Mouse (Mus musculus) liver, postnatal 0 days (tissue): ENCODE data around the gene Ldb3. TPM values are rescaled to one million over a fixed set of nuclear protein-coding genes. Genes with fewer than 3 reads are reported as not detected.
A peak's percentile ranks its signal among the peaks of the same experiment; 100 is the strongest.

ENCODE experiments used
- ATAC-seq: fragments of 200-750 bp; cut with Nextera tagmentation; 2 replicates; pipeline ENCODE4 v1.8.0; 2017; ENCODE audit warnings: mild to moderate bottlenecking, moderate library complexity
- DNase-seq: peaks from one replicate; pipeline ENCODE4 v3.0.0-alpha.2; 2016
- H3K27ac ChIP-seq: fragments of 300-500 bp; sonication (generic); 2 replicates; pipeline ENCODE4 v1.5.1; 2014; ENCODE audit warnings: antibody characterized with exemption, moderate library complexity, mild to moderate bottlenecking, low read depth
- H3K27me3 ChIP-seq: fragments of 300-500 bp; sonication (generic); 2 replicates; pipeline ENCODE4 v1.6.1; 2014; ENCODE audit warnings: low read length, control low read depth, mixed read lengths; ENCODE audit not compliant: insufficient read depth
- H3K36me3 ChIP-seq: fragments of 300-500 bp; sonication (generic); replicated peaks from 2 replicates; pipeline ENCODE4 v1.6.1; 2014; ENCODE audit warnings: mild to moderate bottlenecking, control low read depth, low read length, moderate library complexity, mixed read lengths; ENCODE audit not compliant: insufficient read depth
- H3K4me1 ChIP-seq: fragments of 300-500 bp; sonication (generic); 2 replicates; pipeline ENCODE4 v1.6.1; 2014; ENCODE audit warnings: antibody characterized with exemption, mild to moderate bottlenecking, control low read depth; ENCODE audit not compliant: insufficient read depth
- H3K4me2 ChIP-seq: fragments of 300-500 bp; sonication (generic); 2 replicates; pipeline ENCODE4 v1.6.1; 2014; ENCODE audit warnings: low read depth, mild to moderate bottlenecking, low read length, moderate library complexity, mixed read lengths
- H3K4me3 ChIP-seq: fragments of 300-500 bp; sonication (generic); 2 replicates; pipeline ENCODE4 v1.5.1; 2014; ENCODE audit warnings: low read depth, low read length
- H3K9ac ChIP-seq: fragments of 300-500 bp; sonication (generic); replicated peaks from 2 replicates; pipeline ENCODE4 v1.6.1; 2014; ENCODE audit warnings: mild to moderate bottlenecking, moderate library complexity
- H3K9me3 ChIP-seq: fragments of 300-500 bp; sonication (generic); 2 replicates; pipeline ENCODE4 v1.6.1; 2016; ENCODE audit warnings: mild to moderate bottlenecking, control low read depth, low read length, mixed read lengths
- CTCF ChIP-seq: sonication (generic); IDR thresholded peaks from 2 replicates; pipeline ENCODE4 v1.5.1; 2016; ENCODE audit warnings: antibody characterized with exemption, low read depth
- EP300 ChIP-seq: IDR thresholded peaks from 2 replicates; pipeline ENCODE4 v1.6.1; 2016; ENCODE audit warnings: antibody characterized with exemption, low read depth, mild to moderate bottlenecking
- WGBS: fragments of 180-500 bp; shearing (Covaris S2); extraction: QIAGEN DNeasy Blood & Tissue Kit; methylation state at CpG from one replicate; pipeline ENCODE4 v1.1.7; 2014; ENCODE audit not compliant: insufficient replicate concordance; 5-methylcytosine and 5-hydroxymethylcytosine counted together
- polyA plus RNA-seq: library from polyadenylated mRNA; unstranded; fragments of >200 nt; fragmentation: Nextera tagmentation; extraction: Ambion mirVana; gene quantifications from 2 replicates; pipeline ENCODE4 v1.2.1, GENCODE M21; 2015

Gene Ldb3
- polyA plus RNA-seq, 1 experiment from 2014 or later, result 0.26 TPM

DNA sequence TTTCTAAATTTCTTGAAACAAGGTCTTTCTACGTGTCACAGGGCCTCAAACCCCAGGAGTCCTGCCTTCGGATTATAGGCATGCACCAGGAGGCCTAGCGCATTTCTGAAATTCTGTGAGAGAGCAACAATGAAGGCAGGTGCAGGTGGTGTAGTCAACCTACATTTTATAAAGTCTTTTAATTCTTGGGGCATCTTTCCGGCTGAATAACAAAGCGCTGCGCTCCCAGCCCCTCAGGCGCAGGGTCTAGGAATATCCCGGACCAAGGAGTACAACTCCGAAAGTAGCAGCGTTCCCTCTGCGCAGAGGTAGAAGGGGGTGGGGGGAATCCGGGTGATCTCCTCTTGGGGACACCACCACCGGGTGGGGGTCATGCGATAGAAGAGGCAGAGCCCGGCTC is 26.1 kb upstream of the Ldb3 start:
- ATAC-seq (0 out of 2 replicates have a peak, but pooled peaks have one; percentile 4), DNase-seq (no peak)
- Histone ChIP-seq H3K4me3 (peak overlapping the region; percentile 38), H3K9me3 (no peaks in the 10 kb centered on the region), H3K27ac (no peak overlapping the region), H3K9ac (peak overlapping the region; percentile 31), H3K4me1 (peaks cover 6% of the 10 kb centered on the region; the same call in 1 of the 2 replicates), H3K36me3 (no peaks in the 10 kb centered on the region), H3K27me3 (0 out of 2 replicates have a peak, but pooled peaks cover 4% of the 10 kb centered on the region), H3K4me2 (peak overlapping the region; percentile 67)
- WGBS, result 29% methylated on average over 15 of the region's 15 CpGs
- no peak for TF ChIP-seq CTCF
- no peak for TF ChIP-seq EP300

DNA sequence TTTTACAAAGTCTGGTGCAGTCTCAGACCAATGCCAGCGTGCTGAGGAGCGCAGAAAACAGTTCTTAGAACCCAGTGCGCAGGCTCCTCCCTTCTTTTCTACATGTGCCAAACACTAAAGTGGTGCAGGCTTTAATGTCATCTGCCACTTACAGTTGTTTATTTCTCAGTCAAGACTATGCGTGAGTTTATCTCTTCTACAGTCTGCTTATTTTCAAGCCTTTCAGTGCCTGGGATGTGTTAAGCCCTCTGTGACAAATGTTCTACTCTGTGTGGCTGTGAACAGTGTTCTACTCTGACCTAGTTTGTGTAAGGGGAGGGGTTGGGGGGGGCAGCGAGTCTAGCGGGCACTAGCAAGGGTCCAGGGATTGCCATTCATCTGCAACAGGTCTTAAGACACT is 25.0 kb upstream of the Ldb3 start:
- H3K9me3 ChIP-seq, result no peaks in the 10 kb centered on the region
- TF ChIP-seq EP300 (no peak), CTCF (no peak)
- peaks cover 6% of the 10 kb centered on the region; the same call in 1 of the 2 replicates for H3K4me1 ChIP-seq
- DNase-seq (no peak), ATAC-seq (no peak)
- 0 out of 2 replicates have a peak, but pooled peaks cover 4% of the 10 kb centered on the region for H3K27me3 ChIP-seq
- WGBS, result 60% methylated on average over 6 of the region's 6 CpGs
- H3K9ac ChIP-seq, result no peak overlapping the region
- no peak overlapping the region for H3K27ac ChIP-seq
- no peak overlapping the region for H3K4me3 ChIP-seq
- no peaks in the 10 kb centered on the region for H3K36me3 ChIP-seq
- no peak overlapping the region for H3K4me2 ChIP-seq

GRCm38 (mm10) chr14:34612222-34612621 is 23.7 kb upstream of the Ldb3 start:
- Histone ChIP-seq H3K9ac (no peak overlapping the region), H3K36me3 (no peaks in the 10 kb centered on the region), H3K9me3 (no peaks in the 10 kb centered on the region), H3K27me3 (0 out of 2 replicates have a peak, but pooled peaks cover 4% of the 10 kb centered on the region), H3K27ac (no peak overlapping the region), H3K4me3 (no peak overlapping the region), H3K4me2 (no peak overlapping the region), H3K4me1 (peaks cover 6% of the 10 kb centered on the region; the same call in 1 of the 2 replicates)
- 42% methylated on average over 4 of the region's 4 CpGs for WGBS
- TF ChIP-seq CTCF (peak; percentile 61), EP300 (no peak)
- DNase-seq, result peak; percentile 51
- ATAC-seq, result no peak

DNA sequence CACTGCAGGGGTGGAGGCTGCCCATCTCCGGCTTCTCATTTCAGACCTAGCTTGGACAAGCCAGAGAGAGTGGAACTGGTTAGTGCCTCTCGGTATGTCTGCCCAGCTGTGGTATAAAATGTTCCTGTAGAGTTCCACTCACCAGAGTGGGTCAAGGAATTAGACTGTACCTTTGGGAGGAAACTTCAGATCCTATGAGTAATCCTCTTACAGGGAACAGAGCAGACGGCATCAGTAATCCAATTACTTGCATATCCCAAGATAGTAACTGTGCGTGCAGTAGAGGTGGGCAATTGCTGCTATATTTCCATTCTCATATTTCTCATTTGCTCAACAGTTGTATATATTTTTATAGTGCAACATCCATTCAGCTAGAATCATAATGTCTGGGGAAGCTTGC is 23.1 kb upstream of the Ldb3 start:
- TF ChIP-seq EP300 (no peak), CTCF (no peak)
- DNase-seq (no peak), ATAC-seq (no peak)
- H3K27me3 ChIP-seq, result 0 out of 2 replicates have a peak, but pooled peaks cover 4% of the 10 kb centered on the region
- no peak overlapping the region for H3K4me3 ChIP-seq
- H3K4me2 ChIP-seq, result no peak overlapping the region
- H3K9me3 ChIP-seq, result no peaks in the 10 kb centered on the region
- H3K27ac ChIP-seq, result no peak overlapping the region
- no peaks in the 10 kb centered on the region for H3K36me3 ChIP-seq
- 89% methylated on average over 4 of the region's 4 CpGs for WGBS
- peaks cover 6% of the 10 kb centered on the region; the same call in 1 of the 2 replicates for H3K4me1 ChIP-seq
- H3K9ac ChIP-seq, result no peak overlapping the region

DNA sequence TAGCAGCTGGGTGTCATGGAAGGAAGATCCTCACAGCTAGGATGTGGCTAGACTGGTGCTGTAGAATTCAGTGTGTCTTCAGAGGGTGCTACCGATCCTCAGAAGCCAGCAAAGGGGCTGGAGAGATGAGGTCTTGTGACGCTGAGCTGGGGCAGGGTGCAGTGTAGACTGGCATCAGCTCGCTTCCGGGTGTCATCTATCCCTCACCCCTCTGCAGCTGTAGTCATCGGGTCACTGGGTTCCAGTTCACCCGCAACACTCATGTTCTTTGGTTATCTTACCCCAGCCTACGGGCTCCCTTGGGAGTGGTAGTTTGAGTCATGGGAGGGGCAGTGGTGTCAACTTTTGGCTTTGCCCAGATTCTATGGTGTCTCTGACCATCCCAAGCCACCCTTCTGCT is 13.4 kb upstream of the Ldb3 start:
- no peak for TF ChIP-seq CTCF
- no peak for TF ChIP-seq EP300
- Histone ChIP-seq H3K4me1 (no peaks in the 10 kb centered on the region), H3K27ac (no peak overlapping the region), H3K4me2 (no peak overlapping the region), H3K9me3 (no peaks in the 10 kb centered on the region), H3K4me3 (no peak overlapping the region), H3K9ac (no peak overlapping the region), H3K36me3 (no peaks in the 10 kb centered on the region), H3K27me3 (no peaks in the 10 kb centered on the region)
- ATAC-seq, result no peak
- no peak for DNase-seq
- 80% methylated on average over 7 of the region's 7 CpGs for WGBS

GRCm38 (mm10) chr14:34599941-34600340 is 11.5 kb upstream of the Ldb3 start, which contains the start of gene Opn4:
Gene Opn4 (minus strand): TSS chr14:34600142.
- no peak for ATAC-seq
- no peak for DNase-seq

More at GRCm38 (mm10) chr14:34599941-34600340, 11.5 kb upstream of the Ldb3 start, which contains the start of gene Opn4:
- no peak within 1 kb of the TSS for H3K4me3 ChIP-seq
- no peak within 1 kb of the TSS for H3K27ac ChIP-seq
- H3K36me3 ChIP-seq, result no peaks in the 10 kb centered on the region
- H3K9me3 ChIP-seq, result no peaks in the 10 kb centered on the region
- no peak within 1 kb of the TSS for H3K4me2 ChIP-seq
- WGBS, result 84% methylated on average over 8 of the region's 8 CpGs
- no peaks in the 10 kb centered on the region for H3K4me1 ChIP-seq
- TF ChIP-seq EP300 (no peak), CTCF (no peak)
- H3K27me3 ChIP-seq, result no peaks in the 10 kb centered on the region
- H3K9ac ChIP-seq, result no peak within 1 kb of the TSS
